Mouse (Mus musculus): ENCODE data around the gene Ccr8.

Ccr8 gene

GRCm38 (mm10) chr9:120091696-120092238, at the start of gene Ccr8:
Ccr8 (plus strand) TSS chr9:120092114.
- DNase-seq, result peak; percentile 18

GRCm38 (mm10) chr9:120043115-120043514, 48.8 kb upstream of the Ccr8 start:
- DNase-seq, result no peak

- no peak for DNase-seq
Measured at GRCm38 (mm10) chr9:120048495-120048894, 43.4 kb upstream of the Ccr8 start.

- no peak for DNase-seq
Measured at GRCm38 (mm10) chr9:120049407-120049806, 42.5 kb upstream of the Ccr8 start.

GRCm38 (mm10) chr9:120054545-120055277, 37.2 kb upstream of the Ccr8 start:
- DNase-seq, result peak; percentile 55

- DNase-seq, result no peak
Measured at GRCm38 (mm10) chr9:120056201-120056600, 35.7 kb upstream of the Ccr8 start.

- DNase-seq, result no peak
Measured at GRCm38 (mm10) chr9:120058730-120059129, 33.2 kb upstream of the Ccr8 start.

GRCm38 (mm10) chr9:120064317-120064716, 27.6 kb upstream of the Ccr8 start:
- DNase-seq, result no peak

GRCm38 (mm10) chr9:120067609-120068008, 24.3 kb upstream of the Ccr8 start:
- no peak for DNase-seq

GRCm38 (mm10) chr9:120068047-120068446, 23.9 kb upstream of the Ccr8 start:
- DNase-seq, result no peak

GRCm38 (mm10) chr9:120069779-120070178, 22.1 kb upstream of the Ccr8 start, which contains the start of gene Cx3cr1:
Cx3cr1 (minus strand) TSS chr9:120069879.
- DNase-seq, result no peak

- DNase-seq, result no peak
Measured at GRCm38 (mm10) chr9:120071251-120071650, 20.7 kb upstream of the Ccr8 start.

GRCm38 (mm10) chr9:120073169-120073568, 18.7 kb upstream of the Ccr8 start:
- peak; percentile 79 for DNase-seq

GRCm38 (mm10) chr9:120074516-120074915, 17.4 kb upstream of the Ccr8 start:
- DNase-seq, result no peak

- DNase-seq, result no peak
Measured at GRCm38 (mm10) chr9:120078241-120078640, 13.7 kb upstream of the Ccr8 start.

- no peak for DNase-seq
Measured at GRCm38 (mm10) chr9:120079901-120080300, 12.0 kb upstream of the Ccr8 start.

- DNase-seq, result no peak
Measured at GRCm38 (mm10) chr9:120080546-120081108, 11.3 kb upstream of the Ccr8 start.

GRCm38 (mm10) chr9:120081247-120081646, 10.7 kb upstream of the Ccr8 start:
- peak; percentile 66 for DNase-seq

GRCm38 (mm10) chr9:120081967-120082366, 9.9 kb upstream of the Ccr8 start:
- no peak for DNase-seq

- DNase-seq, result no peak
Measured at GRCm38 (mm10) chr9:120082691-120083090, 9.2 kb upstream of the Ccr8 start.

- no peak for DNase-seq
Measured at GRCm38 (mm10) chr9:120083158-120083894, 8.6 kb upstream of the Ccr8 start.

- DNase-seq, result peak; percentile 38
Measured at GRCm38 (mm10) chr9:120084406-120084805, 7.5 kb upstream of the Ccr8 start.

- DNase-seq, result peak; percentile 21
Measured at GRCm38 (mm10) chr9:120089125-120089524, 2.8 kb upstream of the Ccr8 start.

GRCm38 (mm10) chr9:120091086-120091485, 828 bp upstream of the Ccr8 start:
- no peak for DNase-seq

Data from thymus, postnatal 4 days (tissue).